Mouse (Mus musculus) forebrain, postnatal 0 days (tissue): ENCODE results near the gene Papola. TPM values are rescaled to one million over a fixed set of nuclear protein-coding genes. Genes with fewer than 3 reads are reported as not detected.
A peak's percentile ranks its signal among the peaks of the same experiment; 100 is the strongest.

Experiments
- ATAC-seq: fragments of 200-750 bp; cut with Nextera tagmentation; 2 replicates; pipeline ENCODE4 v1.8.0; 2017; ENCODE audit warnings: mild to moderate bottlenecking, moderate library complexity
- DNase-seq: peaks from one replicate; pipeline ENCODE4 v3.0.0-alpha.2; 2015
- H3K27ac ChIP-seq: fragments of 300-500 bp; sonication (generic); 2 replicates; pipeline ENCODE4 v1.5.1; 2014; ENCODE audit warnings: low read depth, mild to moderate bottlenecking, antibody characterized with exemption, low read length, moderate library complexity, mixed read lengths
- H3K27me3 ChIP-seq: fragments of 300-500 bp; sonication (generic); 2 replicates; pipeline ENCODE4 v1.6.1; 2014; ENCODE audit warnings: mild to moderate bottlenecking, low read length, mixed read lengths; ENCODE audit not compliant: insufficient read depth
- H3K36me3 ChIP-seq: fragments of 300-500 bp; sonication (generic); 2 replicates; pipeline ENCODE4 v1.6.1; 2014; ENCODE audit warnings: mild to moderate bottlenecking, moderate library complexity; ENCODE audit not compliant: insufficient read depth
- H3K4me1 ChIP-seq: fragments of 300-500 bp; sonication (generic); 2 replicates; pipeline ENCODE4 v1.6.1; 2014; ENCODE audit warnings: antibody characterized with exemption; ENCODE audit not compliant: insufficient read depth
- H3K4me2 ChIP-seq: fragments of 300-500 bp; sonication (generic); 2 replicates; pipeline ENCODE4 v1.6.1; 2014; ENCODE audit warnings: low read depth, mild to moderate bottlenecking, moderate library complexity
- H3K4me3 ChIP-seq: fragments of 300-500 bp; sonication (generic); 2 replicates; pipeline ENCODE4 v1.5.1; 2014; ENCODE audit warnings: low read depth, low read length, mixed read lengths
- H3K9ac ChIP-seq: fragments of 300-500 bp; sonication (generic); 2 replicates; pipeline ENCODE4 v1.6.1; 2014; ENCODE audit warnings: mild to moderate bottlenecking
- H3K9me3 ChIP-seq: fragments of 300-500 bp; sonication (generic); 2 replicates; pipeline ENCODE4 v1.6.1; 2016; ENCODE audit warnings: low read length
- CTCF ChIP-seq: sonication (generic); IDR thresholded peaks from 2 replicates; pipeline ENCODE4 v1.5.1; 2016; ENCODE audit warnings: antibody characterized with exemption, control low read depth, low read depth
- WGBS: fragments of 180-500 bp; shearing (Covaris S2); extraction: QIAGEN DNeasy Blood & Tissue Kit; methylation state at CpG from one replicate; pipeline ENCODE4 v1.1.7; 2014; 5-methylcytosine and 5-hydroxymethylcytosine counted together
- polyA plus RNA-seq: library from polyadenylated mRNA; unstranded; fragments of >200 nt; fragmentation: Nextera tagmentation; extraction: Ambion mirVana; gene quantifications from 2 replicates; pipeline ENCODE4 v1.2.1, GENCODE M21; 2015
- total RNA-seq: library from RNA; depleted of rRNA; stranded (reverse); fragments of >200 nt; gene quantifications from 2 replicates; pipeline ENCODE4 v1.2.3, GENCODE M21; 2014; rRNA removed

Papola gene
- total RNA-seq: 96.8 and 110 TPM in 2 replicates
- polyA plus RNA-seq: 117 and 131 TPM in 2 replicates

- H3K27me3 ChIP-seq: no peaks in the 10 kb centered on the region
- H3K9me3 ChIP-seq: no peaks in the 10 kb centered on the region
- ATAC-seq (peak; percentile 98), DNase-seq (peak; percentile 97)
- H3K4me1 ChIP-seq: peaks cover 18% of the 10 kb centered on the region; the same call in 1 of the 2 replicates
- H3K4me2 ChIP-seq: peak within 1 kb of the TSS; percentile 82
- peak within 1 kb of the TSS; percentile 96 for H3K27ac ChIP-seq
- H3K9ac ChIP-seq: peak within 1 kb of the TSS; percentile 86
- under 1% methylated on average over 66 of the region's 85 CpGs for WGBS
- H3K36me3 ChIP-seq: no peaks in the 10 kb centered on the region
- TF ChIP-seq CTCF: no peak
- H3K4me3 ChIP-seq: peak within 1 kb of the TSS; percentile 68
Observed at GRCm38 (mm10) chr12:105784196-105784999, at the start of gene Papola. Gene Papola, plus strand, starts transcription at chr12:105784694.

- H3K4me3 ChIP-seq: no peak overlapping the region
- no peak for DNase-seq
- TF ChIP-seq CTCF: no peak
- WGBS: 77% methylated on average over 7 of the region's 7 CpGs
- H3K27ac ChIP-seq: no peak overlapping the region
- H3K27me3 ChIP-seq: no peaks in the 10 kb centered on the region
- no peak for ATAC-seq
- H3K9ac ChIP-seq: no peak overlapping the region
- H3K4me2 ChIP-seq: no peak overlapping the region
- no peaks in the 10 kb centered on the region for H3K36me3 ChIP-seq
- H3K4me1 ChIP-seq: no peaks in the 10 kb centered on the region
- H3K9me3 ChIP-seq: no peaks in the 10 kb centered on the region
Observed at GRCm38 (mm10) chr12:105735226-105735888, 49.1 kb upstream of the Papola start.

GRCm38 (mm10) chr12:105735889-105736251, 48.6 kb upstream of the Papola start:
- no peak for TF ChIP-seq CTCF
- ATAC-seq: no peak

GRCm38 (mm10) chr12:105738316-105739096, 46.0 kb upstream of the Papola start:
- Histone ChIP-seq H3K36me3 (no peaks in the 10 kb centered on the region), H3K27me3 (no peaks in the 10 kb centered on the region), H3K4me3 (no peak overlapping the region), H3K27ac (no peak overlapping the region), H3K4me2 (no peak overlapping the region), H3K9ac (no peak overlapping the region), H3K4me1 (no peaks in the 10 kb centered on the region), H3K9me3 (no peaks in the 10 kb centered on the region)
- TF ChIP-seq CTCF: no peak
- WGBS: 87% methylated on average over 15 of the region's 15 CpGs
- no peak for ATAC-seq
- no peak for DNase-seq

More at GRCm38 (mm10) chr12:105735889-105736251, 48.6 kb upstream of the Papola start:
- H3K27me3 ChIP-seq: no peaks in the 10 kb centered on the region
- H3K4me1 ChIP-seq: no peaks in the 10 kb centered on the region
- no peak overlapping the region for H3K27ac ChIP-seq
- no peaks in the 10 kb centered on the region for H3K9me3 ChIP-seq
- no peaks in the 10 kb centered on the region for H3K36me3 ChIP-seq
- no peak overlapping the region for H3K9ac ChIP-seq
- 91% methylated on average over 6 of the region's 6 CpGs for WGBS
- H3K4me3 ChIP-seq: no peak overlapping the region
- H3K4me2 ChIP-seq: no peak overlapping the region
- DNase-seq: no peak

- Histone ChIP-seq H3K36me3 (no peaks in the 10 kb centered on the region), H3K4me3 (no peak overlapping the region), H3K27me3 (no peaks in the 10 kb centered on the region), H3K4me2 (no peak overlapping the region), H3K4me1 (no peaks in the 10 kb centered on the region), H3K27ac (no peak overlapping the region), H3K9ac (no peak overlapping the region), H3K9me3 (no peaks in the 10 kb centered on the region)
- ATAC-seq (no peak), DNase-seq (no peak)
- TF ChIP-seq CTCF: no peak
- 92% methylated on average over 8 of the region's 8 CpGs for WGBS
Observed at GRCm38 (mm10) chr12:105739656-105740055, 44.8 kb upstream of the Papola start.

GRCm38 (mm10) chr12:105748114-105748513, 36.4 kb upstream of the Papola start:
- Histone ChIP-seq H3K27ac (no peak overlapping the region), H3K4me2 (no peak overlapping the region), H3K9me3 (no peaks in the 10 kb centered on the region), H3K4me3 (no peak overlapping the region), H3K4me1 (no peaks in the 10 kb centered on the region), H3K9ac (no peak overlapping the region), H3K36me3 (no peaks in the 10 kb centered on the region), H3K27me3 (no peaks in the 10 kb centered on the region)
- TF ChIP-seq CTCF: no peak
- 87% methylated on average over 5 of the region's 5 CpGs for WGBS
- DNase-seq (no peak), ATAC-seq (no peak)
